Mouse (Mus musculus): ENCODE measurements at regions not wholly inside any gene's neighbourhood (a gene's known extent, or its start where the extent isn't known, plus 50 kb on each side); places are given as distances from the start of the nearest gene placed in this dataset.

- TF ChIP-seq CTCF (IDR thresholded peaks at IDR 0.05; ENCODE audit: extremely low read depth, insufficient read depth, low read length): no peak
- no peak for TF ChIP-seq POLR2A (IDR thresholded peaks at IDR 0.05; ENCODE audit: extremely low read depth, insufficient read depth, low read length)
These were observed 140.9 kb upstream of the Smim15 start for GRCm38 (mm10) chr13:107903150-107903959.

Measured in cortical plate, adult 2 months (tissue).